Mouse (Mus musculus) embryonic facial prominence, embryonic 13.5 days (tissue): ENCODE data around the gene Dnaic1. TPM values are rescaled to one million over a fixed set of nuclear protein-coding genes. Genes with fewer than 3 reads are reported as not detected.

ENCODE experiments used
- ATAC-seq: fragments of 200-750 bp; cut with Nextera tagmentation; 2 replicates; pipeline ENCODE4 v1.8.0; 2017; ENCODE audit warnings: low read depth; ENCODE audit not compliant: insufficient number of reproducible peaks, insufficient read depth, low FRiP score, low TSS enrichment
- H3K27ac ChIP-seq: fragments of 300-500 bp; sonication (generic); 2 replicates; pipeline ENCODE4 v1.5.1; 2015; ENCODE audit warnings: moderate library complexity, mild to moderate bottlenecking, inconsistent platforms
- H3K27me3 ChIP-seq: fragments of 300-500 bp; sonication (generic); 2 replicates; pipeline ENCODE4 v1.6.1; 2015; ENCODE audit warnings: mild to moderate bottlenecking, inconsistent platforms
- H3K36me3 ChIP-seq: fragments of 300-500 bp; sonication (generic); 2 replicates; pipeline ENCODE4 v1.6.1; 2015; ENCODE audit warnings: mild to moderate bottlenecking, inconsistent platforms
- H3K4me1 ChIP-seq: fragments of 300-500 bp; sonication (generic); 2 replicates; pipeline ENCODE4 v1.6.1; 2015; ENCODE audit warnings: inconsistent platforms
- H3K4me2 ChIP-seq: fragments of 300-500 bp; sonication (generic); 2 replicates; pipeline ENCODE4 v1.6.1; 2015; ENCODE audit warnings: moderate library complexity, mild to moderate bottlenecking, inconsistent platforms
- H3K4me3 ChIP-seq: fragments of 300-500 bp; sonication (generic); 2 replicates; pipeline ENCODE4 v1.5.1; 2015; ENCODE audit warnings: mild to moderate bottlenecking, inconsistent platforms
- H3K9ac ChIP-seq: fragments of 300-500 bp; sonication (generic); 2 replicates; pipeline ENCODE4 v1.6.1; 2015; ENCODE audit warnings: mild to moderate bottlenecking, inconsistent platforms
- H3K9me3 ChIP-seq: fragments of 300-500 bp; sonication (generic); 2 replicates; pipeline ENCODE4 v1.6.1; 2016; ENCODE audit warnings: inconsistent platforms
- WGBS: fragments of 180-500 bp; shearing (Covaris S2); methylation state at CpG from one replicate; pipeline ENCODE4 v1.1.7; 2015; ENCODE audit warnings: mixed read lengths; 5-methylcytosine and 5-hydroxymethylcytosine counted together
- polyA plus RNA-seq: library from polyadenylated mRNA; unstranded; fragments of >200 nt; fragmentation: Nextera tagmentation; extraction: Ambion mirVana; gene quantifications from 2 replicates; pipeline ENCODE4 v1.2.1, GENCODE M21; 2015

The Dnaic1 gene
- polyA plus RNA-seq, 1 experiment from 2014 or later: 1.3 TPM

DNA sequence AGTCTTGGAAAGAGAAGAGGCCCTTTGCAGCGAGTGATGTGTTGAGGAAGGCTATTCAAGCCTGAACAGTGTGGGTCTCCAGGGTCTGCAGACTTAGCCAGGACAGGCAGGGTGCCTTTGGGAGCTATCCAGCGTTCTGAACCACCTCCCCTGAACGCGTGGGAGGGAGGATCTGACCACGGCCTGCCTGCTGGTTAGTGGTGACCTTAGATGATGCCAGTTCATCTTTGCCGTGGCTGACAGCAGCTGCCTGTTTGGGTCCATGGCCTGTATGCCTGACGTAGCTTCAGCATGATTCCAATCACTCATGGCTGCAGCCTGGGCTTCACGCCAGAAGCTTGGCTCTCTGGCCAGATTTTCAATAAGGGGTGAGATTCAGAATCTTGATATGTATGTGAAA is 23.6 kb upstream of the Dnaic1 start:
- Histone ChIP-seq H3K36me3 (no peaks in the 10 kb centered on the region), H3K4me3 (no peak overlapping the region), H3K4me1 (peaks cover 21% of the 10 kb centered on the region), H3K9ac (no peak overlapping the region), H3K9me3 (no peaks in the 10 kb centered on the region), H3K27me3 (peaks cover 2% of the 10 kb centered on the region; the same call in 1 of the 2 replicates), H3K27ac (no peak overlapping the region), H3K4me2 (no peak overlapping the region)
- no peak for ATAC-seq
- 17% methylated on average over 8 of the region's 8 CpGs for WGBS

DNA sequence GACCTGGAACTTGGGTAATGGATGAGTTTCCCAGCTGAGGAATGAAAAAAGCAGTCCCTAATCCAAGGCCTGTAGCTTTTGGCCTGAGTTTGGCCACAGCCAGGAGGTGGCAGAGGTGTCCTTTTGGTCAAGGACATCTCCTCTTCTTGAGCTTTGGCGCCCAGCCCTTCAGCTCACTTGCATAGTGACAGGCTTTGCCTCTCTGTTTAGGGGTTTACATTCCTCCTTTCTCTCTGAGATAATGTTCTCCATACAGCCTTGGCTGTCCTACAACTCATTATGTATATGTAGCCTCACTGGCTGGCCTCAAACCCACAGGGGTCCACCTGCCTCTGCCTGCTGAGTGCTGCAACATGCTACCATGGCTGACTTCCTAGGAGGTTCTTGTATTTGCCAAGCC is 22.5 kb upstream of the Dnaic1 start:
- Histone ChIP-seq H3K9me3 (no peaks in the 10 kb centered on the region), H3K9ac (no peak overlapping the region), H3K27ac (no peak overlapping the region), H3K4me1 (peaks cover 17% of the 10 kb centered on the region), H3K36me3 (no peaks in the 10 kb centered on the region), H3K4me2 (no peak overlapping the region), H3K27me3 (peaks cover 2% of the 10 kb centered on the region; the same call in 1 of the 2 replicates), H3K4me3 (no peak overlapping the region)
- no peak for ATAC-seq
- 76% methylated on average over 1 of the region's 1 CpGs for WGBS

DNA sequence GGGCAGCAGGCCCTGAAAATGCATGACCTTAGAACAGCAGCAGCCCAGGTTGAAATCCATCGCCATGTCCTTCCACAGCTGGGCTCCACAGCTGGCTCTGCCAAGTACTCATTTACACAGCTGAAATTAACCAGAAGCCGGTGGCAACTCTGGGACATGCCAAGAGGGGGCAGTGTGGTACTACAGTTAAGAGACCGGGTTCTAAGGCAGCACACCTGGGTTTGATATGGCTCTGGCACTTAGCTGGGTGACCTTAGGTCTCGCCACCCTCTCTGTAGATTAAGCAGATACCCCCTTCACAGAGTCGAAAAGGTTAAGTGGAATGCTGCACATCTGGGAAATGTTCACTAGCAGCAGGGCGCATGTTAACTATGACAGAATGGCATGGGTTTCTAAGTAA is 17.0 kb upstream of the Dnaic1 start:
- Histone ChIP-seq H3K9ac (no peak overlapping the region), H3K4me3 (no peak overlapping the region), H3K36me3 (no peaks in the 10 kb centered on the region), H3K27ac (no peak overlapping the region), H3K27me3 (peaks cover 5% of the 10 kb centered on the region), H3K9me3 (no peaks in the 10 kb centered on the region), H3K4me1 (peaks cover 34% of the 10 kb centered on the region), H3K4me2 (no peak overlapping the region)
- no peak for ATAC-seq
- 16% methylated on average over 6 of the region's 6 CpGs for WGBS

DNA sequence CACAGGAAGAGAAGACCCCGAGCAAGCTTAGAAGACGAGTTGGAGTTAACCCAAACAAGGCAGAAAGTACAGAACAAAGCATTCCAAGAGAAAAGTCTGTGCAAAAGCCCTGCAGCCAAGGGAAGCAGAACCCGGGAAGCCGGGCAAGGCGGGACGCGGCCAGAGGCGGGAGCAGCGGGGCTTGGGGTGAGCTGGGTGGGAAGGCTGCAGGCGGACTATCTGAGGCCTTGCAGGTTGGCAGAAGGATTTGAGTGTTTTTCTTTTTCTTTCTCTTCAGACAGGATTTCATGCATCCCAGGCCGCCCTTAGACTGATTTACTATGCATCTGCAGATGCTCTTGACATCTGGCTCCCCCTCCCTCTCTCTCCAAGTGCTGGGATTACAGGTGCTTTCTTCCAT is 16.5 kb upstream of the Dnaic1 start:
- no peak for ATAC-seq
- H3K9me3 ChIP-seq: no peaks in the 10 kb centered on the region
- no peaks in the 10 kb centered on the region for H3K36me3 ChIP-seq
- no peak overlapping the region for H3K27ac ChIP-seq
- H3K27me3 ChIP-seq: peaks cover 6% of the 10 kb centered on the region
- H3K4me3 ChIP-seq: no peak overlapping the region
- H3K9ac ChIP-seq: no peak overlapping the region
- 47% methylated on average over 11 of the region's 11 CpGs for WGBS
- no peak overlapping the region for H3K4me2 ChIP-seq
- peaks cover 34% of the 10 kb centered on the region for H3K4me1 ChIP-seq

DNA sequence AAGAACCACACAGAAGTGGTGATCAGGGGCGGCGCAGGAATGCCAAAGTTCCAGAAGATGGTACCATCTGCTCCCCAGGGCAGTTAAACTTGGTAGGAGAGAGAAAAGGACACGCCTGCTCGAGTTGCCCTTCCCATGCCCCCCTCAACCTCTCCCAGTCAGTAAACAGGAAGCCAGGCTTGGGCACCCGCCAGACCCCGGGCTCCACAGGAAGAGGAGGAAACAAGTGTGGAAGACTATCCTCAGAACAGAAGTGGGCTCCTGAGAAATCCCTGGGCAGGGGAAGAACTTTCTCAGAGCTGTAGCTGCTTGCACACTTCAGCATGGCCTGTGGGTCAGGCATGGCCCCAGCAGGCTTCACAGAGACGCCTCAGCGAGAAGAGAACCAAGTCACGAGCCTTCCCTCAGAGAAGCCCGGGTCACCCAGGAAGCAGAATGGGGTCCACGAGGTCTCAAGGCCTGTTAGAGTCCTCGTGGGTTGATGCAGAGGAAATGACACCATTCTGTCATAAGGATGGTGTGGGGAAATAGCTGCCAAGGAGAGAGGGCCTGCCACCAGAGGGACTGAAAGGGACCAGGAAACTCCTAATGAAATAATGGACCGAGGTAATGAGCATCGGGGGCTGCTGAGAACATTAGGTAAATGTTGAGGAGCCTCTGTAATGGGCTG is 14.4 kb upstream of the Dnaic1 start:
- Histone ChIP-seq H3K9ac (0 out of 2 replicates have a peak overlapping the region, but pooled peaks have one; percentile 27), H3K27ac (no peak overlapping the region), H3K4me1 (peaks cover 34% of the 10 kb centered on the region), H3K4me3 (no peak overlapping the region), H3K9me3 (no peaks in the 10 kb centered on the region), H3K27me3 (peaks cover 7% of the 10 kb centered on the region), H3K36me3 (no peaks in the 10 kb centered on the region), H3K4me2 (no peak overlapping the region)
- no peak for ATAC-seq
- WGBS: 66% methylated on average over 14 of the region's 14 CpGs

DNA sequence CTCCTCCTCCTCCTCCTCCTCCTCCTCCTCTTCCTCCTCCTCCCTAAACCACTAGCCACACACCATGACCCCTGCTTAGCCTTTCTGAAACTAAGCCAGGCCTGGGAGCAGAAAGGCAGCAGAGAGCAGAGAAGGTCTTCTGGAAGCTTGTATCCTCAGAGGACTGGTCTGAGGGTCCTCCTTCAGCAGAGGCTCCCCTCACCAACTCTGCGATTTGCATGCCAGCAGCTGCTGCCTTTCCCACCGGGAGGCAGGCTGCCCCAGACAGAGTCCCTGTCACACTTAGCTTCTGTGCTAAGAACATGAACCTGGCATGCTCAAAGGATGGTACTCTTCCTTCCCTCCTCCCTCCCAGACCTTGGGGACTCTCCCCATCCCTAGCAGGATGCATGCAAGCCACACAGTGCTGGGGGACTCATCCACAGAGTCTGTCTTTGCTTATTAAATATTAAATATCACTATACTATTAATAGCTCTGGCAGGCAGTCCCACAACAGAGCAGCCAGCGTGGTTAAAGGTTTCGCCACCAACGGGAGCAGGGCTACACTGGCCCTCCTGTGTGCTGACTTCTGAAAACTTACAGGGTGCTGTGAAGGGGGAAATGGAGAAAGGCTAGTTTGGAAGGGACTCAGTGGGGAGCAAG is 13.1 kb upstream of the Dnaic1 start:
- Histone ChIP-seq H3K4me3 (no peak overlapping the region), H3K4me2 (no peak overlapping the region), H3K27ac (no peak overlapping the region), H3K4me1 (peaks cover 34% of the 10 kb centered on the region), H3K9me3 (no peaks in the 10 kb centered on the region), H3K27me3 (peaks cover 7% of the 10 kb centered on the region), H3K9ac (0 out of 2 replicates have a peak overlapping the region, but pooled peaks have one; percentile 27), H3K36me3 (no peaks in the 10 kb centered on the region)
- ATAC-seq: no peak
- WGBS: 48% methylated on average over 5 of the region's 5 CpGs

DNA sequence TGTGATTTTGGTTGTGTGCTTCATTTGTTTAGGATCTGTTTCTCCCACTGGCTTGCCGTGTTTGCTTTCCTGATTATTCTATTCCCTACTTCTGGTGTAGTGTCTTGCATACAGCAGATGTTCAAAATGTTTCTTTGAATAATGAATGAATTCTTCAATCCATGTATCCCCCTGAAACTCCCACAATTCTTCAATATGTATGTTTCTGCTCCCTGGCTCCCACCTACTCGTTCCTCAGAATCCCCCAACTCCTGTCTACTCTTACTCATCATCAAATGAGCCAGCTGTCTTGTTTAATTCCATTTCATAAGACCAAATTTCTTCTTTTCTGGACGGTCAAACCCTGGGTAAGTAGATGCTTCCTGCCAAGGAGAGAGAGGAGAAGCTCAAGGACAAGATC is 12.5 kb upstream of the Dnaic1 start:
- Histone ChIP-seq H3K4me2 (no peak overlapping the region), H3K9me3 (no peaks in the 10 kb centered on the region), H3K36me3 (no peaks in the 10 kb centered on the region), H3K27ac (no peak overlapping the region), H3K9ac (no peak overlapping the region), H3K4me1 (peaks cover 34% of the 10 kb centered on the region), H3K27me3 (peaks cover 7% of the 10 kb centered on the region), H3K4me3 (no peak overlapping the region)
- ATAC-seq: no peak
- 72% methylated on average over 3 of the region's 3 CpGs for WGBS

DNA sequence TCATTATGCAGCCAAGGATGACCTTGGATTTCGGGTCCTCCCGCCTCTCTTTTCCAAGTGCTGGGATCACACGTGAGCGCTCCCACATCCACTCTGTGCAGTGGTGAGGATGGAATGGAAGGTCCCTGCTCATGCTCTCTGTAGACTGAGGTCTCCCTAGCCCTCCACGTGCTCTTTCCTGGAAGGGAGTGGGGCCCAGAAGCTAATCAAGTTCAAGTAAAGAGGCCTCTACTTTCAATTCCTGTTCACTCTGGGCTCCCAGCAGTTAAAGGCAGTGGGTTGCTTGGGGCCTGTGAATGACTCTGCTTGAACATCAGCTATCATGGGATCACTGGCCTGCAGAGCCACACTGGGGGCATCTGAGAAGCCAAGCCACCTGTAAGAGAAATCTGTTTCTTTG is 6.3 kb upstream of the Dnaic1 start:
- no peaks in the 10 kb centered on the region for H3K9me3 ChIP-seq
- peaks cover 20% of the 10 kb centered on the region for H3K27me3 ChIP-seq
- no peaks in the 10 kb centered on the region for H3K36me3 ChIP-seq
- H3K4me3 ChIP-seq: no peak overlapping the region
- H3K9ac ChIP-seq: no peak overlapping the region
- WGBS: 85% methylated on average over 5 of the region's 5 CpGs
- H3K27ac ChIP-seq: no peak overlapping the region
- no peak for ATAC-seq
- H3K4me1 ChIP-seq: peaks cover 14% of the 10 kb centered on the region
- no peak overlapping the region for H3K4me2 ChIP-seq

DNA sequence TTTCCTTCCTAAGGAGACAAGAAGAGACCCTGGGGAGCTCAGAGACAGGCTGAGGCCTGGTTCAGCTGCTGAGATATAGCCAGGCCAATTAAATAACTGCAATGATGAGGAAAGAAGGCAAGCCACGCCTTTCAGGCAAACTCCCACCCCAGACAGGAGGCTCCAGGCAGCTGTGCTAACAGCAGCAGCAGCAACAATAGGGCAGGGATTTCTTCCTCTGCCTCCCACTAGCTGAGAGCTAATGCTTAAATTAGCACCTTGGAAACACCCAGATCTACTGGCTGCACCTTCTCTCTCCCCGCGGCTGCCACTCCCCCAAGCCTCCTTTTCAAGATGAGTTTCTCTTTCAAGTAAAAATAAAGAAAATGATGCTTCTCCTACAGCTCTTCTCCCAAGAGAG is 3.5 kb upstream of the Dnaic1 start:
- no peak for ATAC-seq
- Histone ChIP-seq H3K9ac (no peak overlapping the region), H3K4me2 (no peak overlapping the region), H3K27me3 (peaks cover 32% of the 10 kb centered on the region), H3K27ac (no peak overlapping the region), H3K4me1 (peaks cover 23% of the 10 kb centered on the region), H3K4me3 (no peak overlapping the region), H3K36me3 (no peaks in the 10 kb centered on the region), H3K9me3 (no peaks in the 10 kb centered on the region)
- WGBS: 10% methylated on average over 3 of the region's 3 CpGs

DNA sequence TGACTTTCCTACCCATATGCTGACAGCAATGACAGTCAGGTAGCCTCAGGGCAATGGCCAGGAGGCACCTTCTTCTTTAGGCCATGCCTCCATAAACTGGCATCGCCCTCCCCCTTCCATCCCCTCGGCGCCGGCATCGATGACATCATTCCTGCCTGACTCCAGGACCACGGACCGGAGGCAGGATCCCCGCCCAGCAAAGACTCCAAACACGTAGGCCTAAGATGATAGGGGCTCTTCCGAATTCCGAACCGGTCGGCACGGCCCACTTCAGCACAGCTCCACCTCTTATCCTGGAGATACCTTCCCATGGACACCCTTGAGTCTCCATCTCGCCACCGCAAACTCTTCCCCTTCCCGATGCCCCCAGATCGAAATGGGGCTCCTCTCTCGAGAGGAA is 1.3 kb upstream of the Dnaic1 start:
- peak overlapping the region; percentile 96 for H3K4me2 ChIP-seq
- H3K4me3 ChIP-seq: peak overlapping the region; percentile 80
- H3K9me3 ChIP-seq: no peaks in the 10 kb centered on the region
- ATAC-seq: no peak
- peaks cover 43% of the 10 kb centered on the region for H3K27me3 ChIP-seq
- no peak overlapping the region for H3K27ac ChIP-seq
- peaks cover 29% of the 10 kb centered on the region for H3K4me1 ChIP-seq
- peak overlapping the region; percentile 78 for H3K9ac ChIP-seq
- WGBS: 5% methylated on average over 19 of the region's 19 CpGs
- no peaks in the 10 kb centered on the region for H3K36me3 ChIP-seq

DNA sequence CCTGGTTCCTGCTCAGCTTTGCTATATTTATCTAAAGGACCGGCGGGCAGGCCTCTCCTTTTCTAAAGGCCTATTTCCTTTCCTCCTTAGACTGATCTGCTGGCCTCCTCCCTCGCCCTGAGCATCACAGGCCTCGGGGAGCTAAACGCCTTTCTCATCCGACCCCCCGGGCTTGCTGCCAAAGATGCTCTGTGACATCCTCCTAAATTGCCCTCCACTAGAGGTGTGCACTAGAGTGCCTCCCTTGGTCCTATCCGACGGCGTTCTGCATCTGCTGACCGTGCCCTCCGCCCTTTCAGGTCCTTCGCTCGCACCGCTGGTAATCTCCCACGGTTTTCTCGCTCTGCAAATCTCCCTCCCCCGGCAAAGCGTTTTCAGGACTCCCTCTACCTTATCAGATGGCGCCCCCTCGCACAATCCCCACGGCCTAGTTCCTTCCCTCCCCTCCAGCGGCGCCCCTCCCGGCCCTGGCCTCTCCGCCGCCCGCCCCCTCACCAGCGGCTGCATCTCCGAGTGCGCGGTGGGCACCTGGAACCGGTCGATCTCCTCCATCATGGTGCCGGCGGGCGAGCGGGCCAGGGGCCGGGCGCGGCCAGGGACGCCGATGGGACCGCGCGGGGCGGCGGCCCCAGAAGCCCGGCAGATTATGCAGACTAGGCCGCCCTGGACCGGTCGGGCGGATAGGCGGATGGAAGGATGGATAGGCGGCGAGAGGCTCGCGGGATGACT is 729 bp upstream of the Dnaic1 start:
- Histone ChIP-seq H3K4me3 (peak overlapping the region; percentile 80), H3K9ac (peak overlapping the region; percentile 78), H3K27me3 (peaks cover 44% of the 10 kb centered on the region), H3K9me3 (no peaks in the 10 kb centered on the region), H3K27ac (no peak overlapping the region; the same call in 1 of the 2 replicates), H3K36me3 (no peaks in the 10 kb centered on the region), H3K4me1 (peaks cover 30% of the 10 kb centered on the region), H3K4me2 (peak overlapping the region; percentile 96)
- WGBS: 2% methylated on average over 58 of the region's 58 CpGs
- no peak; the same call in none of the 2 replicates for ATAC-seq

DNA sequence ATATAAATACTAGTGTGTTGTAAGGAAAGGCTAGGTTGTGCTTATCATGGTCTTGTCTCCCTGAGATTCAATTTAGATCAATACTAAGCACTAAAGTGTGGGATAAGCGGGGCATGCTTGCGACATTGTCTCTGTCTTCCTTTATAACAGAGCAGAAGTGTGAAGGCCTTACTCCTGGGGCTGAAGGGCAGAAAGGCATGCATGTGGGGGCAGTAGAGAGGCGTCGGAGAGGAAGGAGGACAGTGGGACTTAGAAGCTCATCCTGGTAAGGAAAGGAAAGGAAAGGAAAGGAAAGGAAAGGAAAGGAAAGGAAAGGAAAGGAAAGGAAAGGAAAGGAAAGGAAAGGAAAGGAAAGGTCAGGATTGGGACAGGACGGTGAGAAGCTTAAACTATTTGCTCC is 1.9 kb downstream of the Dnaic1 start:
- peaks cover 40% of the 10 kb centered on the region for H3K27me3 ChIP-seq
- 25% methylated on average over 5 of the region's 5 CpGs for WGBS

More for the DNA sequence above, 1.9 kb downstream of the Dnaic1 start:
- H3K4me1 ChIP-seq: peaks cover 44% of the 10 kb centered on the region
- no peak overlapping the region for H3K27ac ChIP-seq
- no peak for ATAC-seq
- no peaks in the 10 kb centered on the region for H3K9me3 ChIP-seq
- H3K4me2 ChIP-seq: no peak overlapping the region
- H3K36me3 ChIP-seq: no peaks in the 10 kb centered on the region
- H3K4me3 ChIP-seq: no peak overlapping the region
- H3K9ac ChIP-seq: no peak overlapping the region
